Mouse (Mus musculus): ENCODE data around the gene Rpl11.
"Not testable (repeated sequence)": the region's sequence is repeated elsewhere in the genome, so short reads cannot be mapped to it uniquely, and the experiment has no call there.

GRCm38 (mm10) chr4:136101753-136102152 lies 48.5 kb upstream of the Rpl11 start:
- not testable (repeated sequence) for TF ChIP-seq CTCF, EP300 (IDR thresholded peaks at IDR 0.05; ENCODE audit: low read depth)

All from heart, postnatal 0 days (tissue).